Mouse (Mus musculus): Measurements from ENCODE around the gene Aif1l.

DNA sequence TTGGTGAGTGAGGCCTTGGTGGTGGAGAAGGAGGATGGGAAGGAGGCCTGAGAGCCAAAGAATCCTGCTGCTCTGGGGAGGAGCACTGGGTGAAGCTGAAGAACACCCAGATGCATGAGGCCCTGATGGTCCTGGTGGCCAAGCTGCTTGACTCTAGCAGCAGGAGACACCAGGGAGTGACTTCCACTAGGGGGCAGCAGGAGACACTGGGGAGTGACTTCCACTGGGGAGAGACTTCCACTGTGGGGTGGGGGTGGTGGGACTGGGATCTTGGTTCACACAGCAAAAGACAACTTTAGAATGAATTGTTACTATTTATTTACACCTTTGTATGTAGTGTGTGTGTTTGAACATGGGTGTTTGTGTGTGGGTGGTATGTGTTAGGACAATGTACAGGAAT is 15.2 kb downstream of the Aif1l start:
- TF ChIP-seq EP300 (IDR thresholded peaks at IDR 0.05; ENCODE audit: low read depth) (no peak), CTCF (IDR thresholded peaks at IDR 0.05; ENCODE audit: low read depth) (peak; percentile 49)

All from heart, postnatal 0 days (tissue).